Comparison of ENCODE assay signal across 10 mouse cellular contexts in the genomic region with DNA sequence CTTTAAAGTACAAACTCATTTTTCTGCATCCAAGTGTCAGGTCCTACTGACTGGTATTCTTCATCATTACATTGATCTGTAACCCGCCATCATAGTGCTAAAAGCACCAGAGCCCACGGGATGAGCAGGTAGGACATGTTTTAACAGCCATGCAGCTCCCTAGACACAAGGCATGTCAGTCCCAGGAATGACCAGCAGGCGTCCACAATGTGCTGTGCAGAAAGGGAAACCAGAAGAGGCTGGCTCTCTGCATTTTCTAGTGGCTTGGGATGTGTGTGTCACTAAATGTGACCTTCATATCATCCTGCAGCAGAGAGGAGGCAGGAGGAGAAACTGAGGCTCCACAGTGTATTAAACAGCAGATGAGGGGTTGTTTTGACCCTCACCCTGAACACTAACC. TPM values are rescaled to one million over a fixed set of nuclear protein-coding genes. Genes with fewer than 3 reads are reported as not detected.
DNase-seq lines count a peak whose midpoint lies in the region; ATAC-seq and TF ChIP-seq lines count a peak whose summit lies in the region.
"Not testable (repeated sequence)": the region's sequence is repeated elsewhere in the genome, so short reads cannot be mapped to it uniquely, and the experiment has no call there.
"Had no signal": no experiment of that assay in that cellular context is flagged by ENCODE, and none has a peak within 500 bp of the region (broad histone marks: within the 10 kb centered on the region; RNA-seq: fewer than 3 reads in every experiment).

No protein-coding gene starts in this region.

- not testable (repeated sequence) for H3K4me3 ChIP-seq in liver, embryonic 14.5 days (ENCODE audit: insufficient read depth in 1 of 2, low read depth in 2 of 2, low read length in 2 of 2)

- peak; percentile 47 for DNase-seq in R1 (ENCODE audit: low read depth, low spot score)
- DNase-seq in cerebellum, postnatal 14 days = peak; percentile 38 to 63
- DNase-seq in frontal cortex, adult 2 months (ENCODE audit: extremely low spot score in 1 of 2, low spot score in 1 of 2) = peak; percentile 3 to 72
- peak; percentile 18 to 53 for DNase-seq in heart, postnatal 36 days
- peak; percentile 65 for DNase-seq in layer of hippocampus, adult 11-12 months (ENCODE audit: low spot score)
- DNase-seq in liver, embryonic 14.5 days (ENCODE audit: low read depth in 3 of 3, low spot score in 3 of 3) = not testable (repeated sequence)
- peak; percentile 57 for DNase-seq in ovary, postnatal 36 days (ENCODE audit: low spot score)
- peak; percentile 4 to 7 for DNase-seq in thymus, postnatal 36 days

- ATAC-seq in liver, embryonic 14.5 days (ENCODE audit: insufficient read depth) = not testable (repeated sequence)

- intact Hi-C loops in heart, postnatal 36 days (cut with DNase I) = not testable (repeated sequence)

- WGBS in liver, embryonic 14.5 days (ENCODE audit: insufficient replicate concordance) = 16% methylated on average over 3 of the region's 3 CpGs

- H3K4me1 ChIP-seq in liver, embryonic 14.5 days (replicated peaks; ENCODE audit: control insufficient read depth in 2 of 2, insufficient read depth in 2 of 2, low read length in 1 of 2) = not testable (repeated sequence)

- not testable (repeated sequence) for H3K9me3 ChIP-seq in liver, embryonic 14.5 days (ENCODE audit: control insufficient read depth, low read length)

- TF ChIP-seq EP300 in liver, embryonic 14.5 days (IDR thresholded peaks at IDR 0.05; ENCODE audit: low read depth) = not testable (repeated sequence)

- not testable (repeated sequence) for H3K27me3 ChIP-seq in liver, embryonic 14.5 days (ENCODE audit: control insufficient read depth, insufficient read depth, low read length)

- H3K4me2 ChIP-seq in liver, embryonic 14.5 days (ENCODE audit: low read depth) = not testable (repeated sequence)

- not testable (repeated sequence) for H3K36me3 ChIP-seq in liver, embryonic 14.5 days (replicated peaks; ENCODE audit: control insufficient read depth, insufficient read depth, low read depth)

- TF ChIP-seq CTCF in liver, embryonic 14.5 days (IDR thresholded peaks at IDR 0.05; ENCODE audit: low read depth) = peak; percentile 55

- not testable (repeated sequence) for H3K27ac ChIP-seq in liver, embryonic 14.5 days

- not testable (repeated sequence) for H3K9ac ChIP-seq in liver, embryonic 14.5 days (replicated peaks)

RNA-seq across cellular contexts. Expression of a gene that starts 13.5 kb away (rescaled TPM):
- not detected in 2 replicates for polyA plus RNA-seq in frontal cortex, adult 2 months (2012; rRNA removed)
- total RNA-seq in heart, postnatal 36 days (2021) = not detected
- polyA plus RNA-seq in liver, embryonic 14.5 days (2012; rRNA removed) = not detected in 2 replicates
- not detected in 2 replicates for polyA plus RNA-seq in liver, embryonic 14.5 days (2014; fragmentation: Nextera tagmentation; extraction: Ambion mirVana)
- polyA plus RNA-seq: hindbrain, embryonic 12.5 days; limb, embryonic 15.5 days had no signal

RNA-seq across cellular contexts. Expression of a gene that starts 13.5 kb away (rescaled TPM):
- polyA plus RNA-seq in frontal cortex, adult 2 months (2012; rRNA removed) = not detected in 2 replicates
- total RNA-seq in heart, postnatal 36 days (2021) = not detected
- 0.03 and 0.04 TPM in 2 replicates for polyA plus RNA-seq in liver, embryonic 14.5 days (2012; rRNA removed)
- 0.11 TPM in 1 of 2 replicates, not detected in the other for polyA plus RNA-seq in liver, embryonic 14.5 days (2014; fragmentation: Nextera tagmentation; extraction: Ambion mirVana)
- polyA plus RNA-seq: hindbrain, embryonic 12.5 days; limb, embryonic 15.5 days had no signal

RNA-seq across cellular contexts. Expression of a gene that starts 37.5 kb away (rescaled TPM):
- not detected in 2 replicates for polyA plus RNA-seq in frontal cortex, adult 2 months (2012; rRNA removed)
- total RNA-seq in heart, postnatal 36 days (2021) = not detected
- not detected in 2 replicates for polyA plus RNA-seq in liver, embryonic 14.5 days (2012; rRNA removed)
- not detected in 2 replicates for polyA plus RNA-seq in liver, embryonic 14.5 days (2014; fragmentation: Nextera tagmentation; extraction: Ambion mirVana)
- polyA plus RNA-seq: hindbrain, embryonic 12.5 days had no signal

RNA-seq across cellular contexts. Expression of a gene that starts 54.7 kb away (rescaled TPM):
- 16.9 and 20.1 TPM in 2 replicates for polyA plus RNA-seq in frontal cortex, adult 2 months (2012; rRNA removed)
- total RNA-seq in heart, postnatal 36 days (2021) = 1 to 10 TPM; 5.7 to 8.2 TPM
- polyA plus RNA-seq in liver, embryonic 14.5 days (2012; rRNA removed) = 0.51 and 0.60 TPM in 2 replicates
- 0.19 and 0.89 TPM in 2 replicates for polyA plus RNA-seq in liver, embryonic 14.5 days (2014; fragmentation: Nextera tagmentation; extraction: Ambion mirVana)
